Mouse (Mus musculus): ENCODE measurements around the gene Thsd4.
A peak's percentile ranks its signal among the peaks of the same experiment; 100 is the strongest.

Gene Thsd4

DNA sequence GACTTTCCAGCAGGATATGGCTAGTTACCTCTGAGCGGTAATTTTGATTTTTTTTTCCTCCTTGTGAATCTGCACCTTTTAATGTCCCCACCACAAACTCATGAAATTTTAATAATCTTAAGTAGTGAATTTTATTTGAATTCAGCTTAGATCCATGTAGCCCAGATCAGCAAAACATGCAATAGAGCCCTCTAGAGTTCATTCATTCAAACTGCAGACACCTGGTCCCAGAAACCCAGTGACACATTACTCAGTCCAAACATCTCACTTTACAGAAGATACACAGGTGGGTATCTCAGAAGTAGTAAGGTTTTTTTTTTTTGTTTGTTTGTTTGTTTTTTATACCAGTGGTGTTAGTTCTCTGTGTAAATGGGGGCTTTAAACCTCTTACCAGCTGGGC is 368.9 kb downstream of the Thsd4 start:
- no peak for DNase-seq (ENCODE audit: low read depth, low spot score)

DNA sequence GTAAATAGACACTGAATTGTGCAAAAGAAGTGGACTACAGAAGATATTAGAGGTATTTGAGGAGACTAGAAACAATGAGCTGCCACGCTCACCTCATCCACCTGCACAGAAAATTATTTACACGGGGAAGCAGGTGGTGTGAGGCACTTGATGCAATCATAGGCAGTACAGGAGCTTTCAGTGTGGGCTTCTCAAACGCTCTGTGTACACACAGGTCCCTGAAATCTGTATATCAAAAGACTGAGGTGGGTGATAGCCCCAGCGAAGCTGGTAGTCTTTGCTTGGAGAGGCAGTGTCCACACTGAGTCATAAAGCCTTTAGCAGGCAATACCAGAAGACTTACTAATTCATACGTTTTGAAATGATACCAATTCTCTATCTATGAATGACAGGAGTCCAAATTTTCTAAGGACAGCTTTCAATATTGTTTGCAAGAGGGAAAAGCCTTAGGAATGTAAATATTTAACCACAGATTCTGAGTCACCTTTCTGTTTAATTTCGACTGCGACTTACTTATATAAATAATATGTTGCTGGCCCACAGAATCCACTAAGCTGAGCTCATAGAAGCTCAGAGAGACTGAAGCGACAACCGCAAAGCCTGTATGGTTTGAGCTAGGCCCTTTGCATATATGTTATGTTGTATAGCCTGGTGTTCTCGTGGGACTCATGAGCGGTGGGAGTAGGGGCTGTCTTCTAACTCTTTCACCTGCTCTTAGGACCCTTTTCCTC is 369.8 kb downstream of the Thsd4 start:
- no peak for DNase-seq (ENCODE audit: low read depth, low spot score)

DNA sequence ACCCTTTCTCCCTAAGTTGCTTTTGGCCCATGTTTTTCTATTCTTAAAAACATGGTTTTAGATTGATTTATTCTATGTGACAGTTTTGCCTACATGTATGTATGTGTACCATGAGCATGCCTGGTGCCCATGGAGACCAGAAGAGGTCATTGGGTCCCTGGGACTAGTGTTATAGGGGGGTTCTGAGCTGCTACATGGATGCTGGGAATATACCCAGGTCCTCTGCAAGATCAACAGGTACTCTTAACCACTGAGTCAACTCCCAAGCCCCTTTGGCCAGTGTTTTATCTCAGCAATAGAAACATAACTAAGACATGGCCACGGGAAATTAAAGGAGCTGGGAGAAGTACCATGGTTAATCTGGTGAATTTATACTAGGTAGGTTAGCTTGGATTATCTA is 371.3 kb downstream of the Thsd4 start:
- DNase-seq (ENCODE audit: low read depth, low spot score), result no peak

DNA sequence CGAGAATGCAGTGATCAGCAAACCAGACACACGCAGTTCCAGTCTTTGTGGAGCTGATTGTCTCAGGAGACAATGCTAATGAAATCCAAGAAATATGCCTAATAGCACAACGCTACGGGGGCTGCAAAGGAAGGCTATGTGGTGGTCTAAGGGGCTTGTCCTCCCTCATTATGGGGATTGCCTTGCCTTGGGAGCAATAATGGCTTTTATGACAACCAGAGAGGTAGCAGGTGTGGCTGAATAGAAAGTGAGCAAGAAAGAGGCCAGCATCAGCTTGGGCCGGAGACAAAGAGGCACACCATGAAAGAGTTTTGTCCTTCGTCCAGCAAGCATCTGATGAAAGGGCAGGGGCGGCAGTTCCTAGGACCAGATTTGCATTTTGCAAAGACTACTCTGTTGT is 372.9 kb downstream of the Thsd4 start:
- DNase-seq (ENCODE audit: low read depth, low spot score), result no peak

DNA sequence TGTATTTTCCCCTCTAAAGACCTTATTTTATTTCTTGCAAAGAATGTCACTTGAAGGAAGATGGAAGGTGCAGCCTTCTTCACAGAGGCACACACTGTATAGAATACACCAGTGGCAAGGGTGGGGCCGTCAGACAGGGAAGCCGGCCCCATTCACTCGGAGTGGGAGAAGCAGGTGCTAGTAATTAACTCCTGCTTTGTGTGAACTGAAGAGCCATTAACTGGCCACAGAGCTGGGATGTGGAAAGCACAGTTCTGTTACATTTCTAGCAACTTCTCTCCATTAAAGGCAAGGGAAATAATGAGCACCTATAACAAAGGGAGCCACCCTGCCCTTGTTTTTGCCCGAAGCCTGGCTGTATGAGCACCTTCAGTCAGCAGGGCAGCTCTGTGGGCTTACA is 374.4 kb downstream of the Thsd4 start:
- DNase-seq (ENCODE audit: low read depth, low spot score), result no peak

DNA sequence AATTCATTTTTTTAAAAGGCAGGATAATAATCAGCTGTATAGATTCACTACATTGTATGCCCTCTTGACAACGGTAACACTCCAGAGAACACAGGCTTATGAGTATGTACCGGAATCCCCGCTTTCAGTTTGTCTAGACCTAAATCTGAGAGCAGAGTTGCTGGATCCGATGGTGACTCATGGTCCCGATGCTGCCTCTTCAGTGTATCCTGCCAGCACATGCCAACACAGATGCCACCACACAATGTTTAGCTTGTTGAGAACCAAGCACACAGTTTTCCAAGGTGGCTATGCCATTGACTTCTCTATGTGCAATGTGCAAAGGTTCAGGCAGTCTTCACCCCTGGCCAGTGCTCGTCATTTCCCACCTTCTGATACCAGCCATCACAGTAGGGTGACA is 378.0 kb downstream of the Thsd4 start:
- DNase-seq (ENCODE audit: low read depth, low spot score), result no peak

DNA sequence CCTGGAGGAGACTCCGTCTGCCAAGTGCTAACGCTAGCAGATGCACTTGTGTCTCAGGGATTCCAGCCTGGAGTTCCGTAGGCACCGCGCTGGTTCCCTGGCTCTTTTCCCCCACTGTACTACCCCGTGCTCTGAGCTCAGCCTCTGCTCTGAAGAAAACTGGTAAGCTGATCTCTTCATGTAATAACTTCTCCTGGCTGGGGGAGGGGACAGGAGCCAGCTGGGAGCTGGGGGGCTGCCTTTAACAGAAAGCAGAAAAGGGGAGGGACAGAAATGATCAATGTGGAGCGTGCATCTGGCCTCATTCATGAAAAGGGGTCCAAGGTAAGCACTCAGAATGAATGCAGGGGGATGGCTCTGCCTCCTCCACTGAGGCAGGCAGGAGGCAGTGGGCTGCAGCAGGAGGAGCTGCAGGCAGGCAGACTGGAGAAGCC is 380.7 kb downstream of the Thsd4 start:
- no peak for DNase-seq (ENCODE audit: low read depth, low spot score)

DNA sequence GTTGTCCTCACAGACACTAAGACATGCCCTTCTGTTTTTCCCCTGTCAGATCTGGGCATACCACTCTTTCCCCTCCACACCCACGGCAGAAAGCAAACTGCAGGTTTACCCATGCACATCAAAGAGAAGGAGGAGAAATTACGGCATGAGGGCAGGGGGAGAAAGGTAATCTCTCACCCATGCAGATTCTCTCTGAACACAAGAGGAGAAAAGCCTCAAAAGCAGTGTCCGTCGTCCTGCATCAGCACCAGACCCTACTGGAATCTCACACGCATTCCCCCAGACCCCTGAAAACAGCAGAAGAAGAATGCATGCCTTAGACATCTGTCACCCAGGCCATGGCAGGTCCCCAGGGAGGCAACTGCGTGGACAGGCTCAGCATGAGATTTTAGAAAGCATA is 381.4 kb downstream of the Thsd4 start:
- DNase-seq (ENCODE audit: low read depth, low spot score), result no peak

DNA sequence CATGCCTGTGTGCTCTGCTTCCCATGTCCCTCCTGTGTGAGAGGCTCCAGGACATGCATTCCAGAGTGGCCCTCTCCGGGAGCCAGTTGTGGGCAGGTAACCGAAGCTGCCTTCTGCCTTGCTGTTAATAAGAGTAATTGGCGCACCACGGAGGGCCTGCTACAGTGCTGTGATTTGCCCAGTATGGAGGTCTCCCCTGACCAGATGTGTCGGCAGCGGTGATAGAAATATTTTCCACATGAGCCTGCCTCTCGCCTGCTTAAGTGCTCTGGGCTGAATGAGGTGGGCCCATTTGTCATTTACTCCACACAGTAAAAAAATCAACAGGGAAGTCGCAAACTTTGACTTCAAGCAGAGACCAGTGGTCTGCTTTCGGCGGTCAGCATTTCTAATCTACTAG is 382.4 kb downstream of the Thsd4 start:
- DNase-seq (ENCODE audit: low read depth, low spot score), result no peak

DNA sequence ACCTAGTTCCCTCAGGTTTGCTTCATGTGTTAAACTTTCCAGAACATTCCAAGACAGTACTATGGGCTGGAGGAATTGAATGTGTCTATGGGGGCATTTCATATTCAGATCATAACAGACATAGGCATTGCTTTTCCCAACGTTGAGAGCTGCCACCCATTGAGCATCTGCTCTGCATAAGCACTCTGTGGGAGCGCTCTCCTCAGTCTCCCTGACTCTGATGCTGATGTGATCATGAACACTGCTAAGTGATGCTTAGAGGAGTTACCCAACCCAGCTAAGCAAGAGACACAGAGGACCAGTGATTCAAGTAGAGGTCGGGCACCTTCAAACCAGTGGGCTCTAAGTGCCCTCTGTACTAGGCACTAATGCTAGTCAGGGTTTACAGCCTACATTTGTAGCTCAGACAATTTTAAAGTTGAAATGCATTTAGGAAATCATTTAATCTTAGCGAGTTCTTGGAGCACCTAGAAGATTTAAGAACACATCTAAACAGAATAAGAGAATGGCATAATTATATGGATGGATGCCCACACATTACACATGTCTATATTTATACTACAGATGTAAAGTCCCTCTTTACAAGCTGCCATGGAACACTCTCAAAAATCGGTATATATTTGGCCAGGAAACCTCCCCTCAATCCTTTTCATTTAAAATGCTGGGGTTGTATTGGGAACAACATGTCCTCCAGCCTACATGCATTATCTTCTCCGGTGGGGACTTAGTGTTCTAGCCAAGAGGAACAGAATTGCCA is 392.4 kb downstream of the Thsd4 start:
- DNase-seq (ENCODE audit: low read depth, low spot score), result peak; percentile 45

DNA sequence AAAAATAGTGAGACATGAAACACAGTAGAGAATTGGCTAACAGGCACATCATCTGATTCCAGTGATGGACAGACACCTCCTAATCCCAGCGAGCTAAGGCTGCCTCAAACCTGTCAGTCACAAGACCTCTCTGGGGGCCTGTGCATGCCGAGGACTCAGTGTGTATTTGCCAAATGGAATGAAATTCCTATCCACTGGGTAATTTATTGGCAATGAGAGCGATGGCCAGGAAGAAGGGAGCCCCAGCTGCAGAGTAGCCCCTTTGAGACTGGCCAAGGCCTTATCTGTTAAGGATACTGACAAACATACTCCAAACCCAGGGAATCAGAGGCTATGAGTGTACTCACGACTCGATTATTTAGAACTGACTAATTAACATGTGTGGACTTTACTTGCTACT is 394.9 kb downstream of the Thsd4 start:
- DNase-seq (ENCODE audit: low read depth, low spot score), result no peak

DNA sequence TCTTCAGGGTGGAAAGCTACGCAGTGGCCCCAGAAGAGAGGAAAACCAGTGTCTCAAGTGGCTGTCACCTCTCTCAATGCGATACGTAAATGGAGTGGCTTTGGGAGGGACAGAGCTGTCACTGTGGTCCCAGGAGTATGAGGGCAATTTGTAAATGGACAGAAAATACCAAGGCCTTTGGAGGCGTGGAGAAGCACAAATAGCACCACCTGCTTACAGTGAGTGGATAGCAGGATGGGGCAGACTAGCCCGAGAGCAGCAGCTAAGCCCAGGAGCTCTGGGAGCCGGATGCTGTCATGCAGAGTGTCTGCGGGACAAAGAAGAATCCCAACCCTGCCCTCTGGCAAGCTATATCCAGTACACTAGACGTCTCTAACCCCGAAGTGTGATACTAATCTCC is 397.7 kb downstream of the Thsd4 start:
- DNase-seq (ENCODE audit: low read depth, low spot score), result no peak

DNA sequence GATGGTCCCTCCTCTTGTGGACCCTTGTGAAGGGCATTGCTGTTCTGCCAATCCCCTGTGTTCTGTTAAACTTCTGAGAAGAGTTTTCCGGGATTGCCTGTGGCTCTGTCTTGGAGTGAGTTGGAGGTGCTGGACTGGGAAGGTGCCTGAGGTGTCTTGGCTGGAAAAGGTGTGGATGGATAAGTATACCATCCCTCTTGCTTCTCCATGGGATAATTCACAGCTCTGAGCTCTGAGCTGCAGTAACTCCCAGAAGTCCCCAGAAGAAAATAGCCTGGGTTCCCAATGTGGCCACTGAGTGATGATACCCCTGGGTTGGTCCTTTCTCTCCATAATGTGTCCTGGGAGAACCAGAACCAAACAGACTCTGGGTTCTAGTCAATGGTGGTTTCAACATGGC is 398.8 kb downstream of the Thsd4 start:
- DNase-seq (ENCODE audit: low read depth, low spot score), result no peak

DNA sequence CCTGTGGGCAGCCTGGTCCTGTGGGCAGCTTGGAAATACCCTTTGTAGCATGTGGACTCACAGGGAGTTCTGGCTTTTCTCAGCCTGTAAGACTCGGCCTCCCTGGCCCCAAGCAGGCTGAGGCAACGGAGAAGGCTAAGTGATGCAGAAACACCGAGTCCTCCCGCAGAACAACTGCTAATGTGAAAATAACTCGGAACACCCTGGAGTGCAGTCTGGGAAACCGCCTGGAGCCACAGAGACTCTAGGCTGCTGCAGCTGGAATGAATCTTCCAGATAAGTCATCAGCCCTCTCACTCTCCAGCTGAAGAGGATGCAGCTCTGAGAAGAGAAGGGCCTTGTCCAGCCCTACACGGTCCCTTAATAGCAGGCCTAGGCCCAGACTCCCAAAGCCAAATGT is 402.0 kb downstream of the Thsd4 start:
- DNase-seq (ENCODE audit: low read depth, low spot score), result no peak

DNA sequence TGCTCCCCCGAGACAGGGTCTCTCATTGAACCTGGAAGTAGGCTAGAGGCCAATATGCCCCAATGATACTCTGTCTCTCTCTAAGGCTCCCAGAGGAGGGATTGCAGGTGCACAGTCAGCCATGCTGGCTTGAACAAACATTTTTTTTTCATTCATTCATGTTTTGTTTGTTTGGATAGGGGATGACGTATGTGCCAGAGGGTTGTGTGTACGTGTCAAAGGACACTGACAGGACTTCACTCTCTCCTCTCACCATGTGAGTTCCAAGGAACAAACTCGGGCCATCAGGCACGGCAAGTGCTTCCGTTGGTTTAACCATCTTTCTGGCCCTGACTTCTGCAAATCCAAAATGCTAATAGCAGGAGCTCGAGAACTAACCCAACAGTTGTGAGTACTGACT is 404.0 kb downstream of the Thsd4 start:
- no peak for DNase-seq (ENCODE audit: low read depth, low spot score)

DNA sequence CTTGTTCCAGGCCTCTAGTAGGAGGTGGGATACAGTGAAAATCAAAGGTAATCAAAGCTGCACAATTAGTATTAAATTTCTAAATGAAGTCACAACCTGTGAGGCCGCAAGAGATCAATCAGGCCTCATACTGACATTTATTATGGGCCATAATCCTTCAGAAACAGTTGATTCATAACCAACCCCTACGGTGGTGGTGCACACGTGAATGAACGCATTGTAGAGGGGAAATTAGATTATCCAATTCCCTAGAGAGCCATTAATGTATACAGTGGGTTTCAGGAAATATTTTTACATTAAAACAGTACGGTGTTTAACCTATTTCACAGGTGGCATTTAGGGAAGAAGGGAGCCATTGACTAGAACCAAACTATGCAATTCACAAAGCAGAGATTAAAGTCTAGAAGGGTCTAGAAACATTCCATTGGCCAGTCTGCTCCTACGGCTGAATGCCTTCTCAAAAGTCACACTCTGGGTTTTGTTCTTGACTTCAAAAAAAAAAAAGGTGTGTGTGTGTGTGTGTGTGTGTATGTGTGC is 406.1 kb downstream of the Thsd4 start:
- DNase-seq (ENCODE audit: low read depth, low spot score), result no peak

DNA sequence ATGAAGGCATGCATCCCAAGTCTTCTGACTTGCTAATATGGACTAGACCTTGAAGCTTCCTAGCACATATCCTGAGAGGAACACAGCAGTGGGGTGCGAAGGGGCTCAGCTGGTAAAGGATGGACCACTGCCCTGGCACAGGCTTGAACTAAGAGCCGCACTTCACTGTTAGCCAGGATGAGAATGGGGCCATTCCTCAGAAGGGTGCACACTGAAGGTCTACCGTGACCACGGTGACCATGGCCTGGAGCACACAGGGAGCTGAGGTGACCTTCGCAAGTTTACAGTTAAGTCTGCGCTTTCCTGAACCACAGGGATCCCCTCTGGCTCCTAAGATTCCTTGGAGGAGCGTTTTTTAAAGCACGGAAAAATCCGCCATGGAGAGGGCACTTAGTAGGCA is 406.5 kb downstream of the Thsd4 start:
- DNase-seq (ENCODE audit: low read depth, low spot score), result no peak

DNA sequence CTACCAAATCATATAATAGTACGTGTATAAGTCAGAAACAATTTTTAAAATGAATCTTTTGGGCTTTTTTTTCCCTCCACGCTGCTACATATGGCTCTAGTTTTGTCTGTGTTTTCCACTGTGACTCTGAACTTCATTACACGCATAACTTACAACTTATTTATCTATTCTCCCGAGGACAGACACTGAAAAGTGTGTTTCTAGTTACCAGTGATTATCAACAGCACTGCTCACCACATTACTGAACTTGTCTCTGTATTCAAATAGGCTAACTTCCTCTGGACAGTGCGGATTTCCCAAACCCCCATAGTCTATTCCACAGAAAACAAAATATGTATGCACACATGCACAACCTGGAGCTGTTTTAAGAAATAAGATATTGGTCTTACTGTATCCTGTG is 411.6 kb downstream of the Thsd4 start:
- DNase-seq (ENCODE audit: low read depth, low spot score), result no peak

DNA sequence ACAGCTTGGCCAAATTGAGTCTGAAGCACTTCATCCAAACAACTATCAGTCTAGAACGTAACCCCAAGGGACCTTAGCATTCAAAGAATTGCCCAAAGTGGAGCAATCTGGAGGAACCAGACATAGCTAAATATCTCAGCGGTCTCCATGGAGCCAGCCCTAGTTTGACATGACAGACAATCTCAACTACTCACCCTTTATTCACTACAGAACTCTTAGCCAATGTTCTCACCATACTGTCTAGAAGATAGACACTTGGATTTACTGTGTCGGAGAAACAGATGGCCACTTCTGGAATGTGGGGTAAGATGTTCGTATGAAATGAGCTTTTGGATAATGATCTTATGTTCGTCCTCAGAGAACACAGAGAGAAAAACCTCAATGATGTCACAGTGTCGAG is 415.2 kb downstream of the Thsd4 start:
- DNase-seq (ENCODE audit: low read depth, low spot score), result no peak

DNA sequence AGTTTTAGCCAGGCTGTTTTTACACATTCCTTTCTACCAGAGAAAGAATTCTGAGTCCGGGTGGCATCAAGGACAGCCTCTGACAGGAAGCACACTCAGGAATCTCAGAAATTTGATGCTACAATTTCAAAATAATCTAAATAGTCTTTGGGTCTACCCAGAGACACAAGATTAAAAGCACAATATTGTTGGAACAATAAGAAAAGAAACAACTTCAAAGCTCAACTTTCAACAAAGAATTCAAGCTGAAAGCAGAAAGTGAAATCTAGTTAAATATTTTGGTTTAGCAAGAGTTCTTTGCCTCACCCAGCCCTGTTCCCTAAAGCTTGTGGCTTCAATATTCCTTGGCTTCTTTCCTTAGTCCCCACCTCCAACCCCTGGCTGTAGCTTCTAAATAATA is 415.7 kb downstream of the Thsd4 start:
- no peak for DNase-seq (ENCODE audit: low read depth, low spot score)

DNA sequence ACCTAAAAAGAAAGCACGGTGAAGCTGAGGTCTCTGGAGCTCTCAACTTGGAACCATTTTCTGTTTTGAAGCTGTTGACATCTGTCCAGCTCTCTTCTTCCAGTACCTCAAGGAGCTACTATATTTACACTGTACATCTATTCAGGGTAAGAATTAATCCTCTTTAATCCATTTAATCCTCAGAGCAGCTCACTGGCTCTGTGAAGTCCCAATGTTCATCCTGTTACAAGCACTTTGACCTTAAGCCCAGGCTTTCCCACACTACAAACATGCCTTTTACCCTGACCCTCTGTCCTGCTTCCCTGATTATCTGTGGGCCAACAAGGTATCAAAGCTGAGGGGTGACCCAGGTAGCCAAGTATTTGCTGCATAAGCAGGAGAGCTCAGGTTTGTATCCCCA is 427.6 kb downstream of the Thsd4 start:
- DNase-seq (ENCODE audit: low read depth, low spot score), result no peak

DNA sequence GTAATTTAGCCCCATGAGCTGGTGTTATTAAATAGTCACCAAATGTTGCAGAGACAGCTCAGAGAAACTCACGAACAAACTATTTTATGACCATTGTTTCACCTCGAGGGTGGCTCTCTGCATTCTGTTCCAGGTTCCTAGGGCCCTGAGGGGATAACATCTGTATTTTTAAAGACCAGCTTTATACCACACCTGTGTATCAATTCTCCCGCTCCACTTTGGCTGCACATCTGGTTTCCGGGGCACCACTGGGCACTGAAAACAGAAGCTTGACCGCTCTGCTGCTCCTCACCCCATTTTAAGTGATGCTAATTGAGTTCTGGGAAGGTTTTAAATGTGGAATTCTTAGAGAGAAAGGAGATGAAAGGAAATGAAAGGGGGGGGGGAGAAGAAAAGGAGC is 429.4 kb downstream of the Thsd4 start:
- DNase-seq (ENCODE audit: low read depth, low spot score), result no peak

DNA sequence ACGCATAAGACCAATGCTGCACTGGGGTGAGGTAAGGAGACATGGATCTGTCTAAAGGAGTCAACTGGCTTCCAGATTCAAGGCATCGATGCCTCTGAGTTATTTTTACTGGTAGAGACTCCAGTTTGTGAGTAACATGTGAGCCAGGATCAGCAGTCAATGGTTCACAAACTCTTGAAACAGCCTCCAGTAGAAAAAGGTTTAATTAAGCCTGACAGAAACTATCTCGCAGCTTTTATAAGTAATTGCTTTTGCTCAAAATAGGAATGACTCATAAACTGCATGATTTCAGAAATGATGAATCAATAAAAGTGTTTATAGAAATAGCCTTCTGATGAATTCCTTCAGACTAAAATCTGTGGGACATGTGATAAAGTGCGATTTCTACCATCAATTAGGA is 432.4 kb downstream of the Thsd4 start:
- peak; percentile 32 for DNase-seq (ENCODE audit: low read depth, low spot score)

Measured in telencephalon, adult 2 months (tissue).